Mouse (Mus musculus) ES-Bruce4 (cell line): ENCODE measurements around the gene Rap1gap2.
A peak's percentile ranks its signal among the peaks of the same experiment; 100 is the strongest.

ENCODE experiments used
- CTCF ChIP-seq: IDR thresholded peaks from one replicate; pipeline ENCODE4 v1.8.1; 2011; ENCODE audit warnings: low read depth, low read length
- EP300 ChIP-seq: IDR thresholded peaks from 2 replicates; pipeline ENCODE4 v1.6.1; 2011; ENCODE audit warnings: low read depth, low read length; ENCODE audit not compliant: insufficient read depth
- POLR2A ChIP-seq: IDR thresholded peaks from one replicate; pipeline ENCODE4 v1.8.1; 2011; ENCODE audit warnings: low read length; ENCODE audit not compliant: insufficient read depth

DNA sequence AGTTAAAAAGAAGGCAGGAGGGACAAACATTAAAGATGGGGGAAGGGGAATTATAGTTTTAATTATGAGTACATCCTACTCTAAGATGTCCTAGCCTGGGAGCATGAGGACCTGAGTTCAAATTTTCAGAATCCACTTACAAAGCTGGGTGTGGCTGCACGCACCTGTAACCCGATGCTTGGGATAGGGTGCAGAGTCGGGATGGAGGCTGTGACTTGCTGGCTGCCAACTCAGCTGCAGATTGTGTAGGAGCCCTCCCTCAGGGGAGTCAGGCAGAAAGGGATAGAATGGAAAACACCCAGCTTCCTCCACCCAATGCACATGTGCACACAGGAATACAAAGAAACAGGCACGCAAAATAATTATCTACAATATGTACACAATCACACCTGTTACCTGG is 2.7 kb upstream of the Rap1gap2 start:
- TF ChIP-seq CTCF, result no peak
- TF ChIP-seq POLR2A, result no peak
- TF ChIP-seq EP300, result peak; percentile 78; the same call in 1 of the 2 replicates
